Mouse (Mus musculus): ENCODE data around the gene Acp6.

DNA sequence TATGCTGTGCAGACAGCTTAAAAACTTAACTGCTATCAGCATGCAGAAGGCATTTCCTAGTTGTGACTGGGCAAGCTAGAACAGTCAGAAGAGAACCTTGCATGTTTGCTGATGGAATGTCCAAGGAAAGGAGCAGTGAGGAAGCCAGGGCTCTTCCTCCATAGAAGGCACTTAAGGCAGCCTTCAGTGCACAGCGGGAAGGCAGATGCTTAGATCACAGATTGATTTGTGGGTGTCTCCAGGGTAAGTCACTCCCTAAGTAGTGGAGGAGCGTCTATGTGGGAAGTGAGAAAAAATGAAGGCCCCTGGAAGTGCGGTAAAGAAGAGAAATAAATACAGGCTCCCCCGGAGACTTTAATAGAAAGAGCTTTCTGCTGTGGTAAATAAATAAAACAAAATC lies 40.7 kb downstream of the Acp6 start:
- TF ChIP-seq CTCF (IDR thresholded peaks at IDR 0.05; ENCODE audit: control insufficient read depth, insufficient read depth, insufficient replicate concordance, low read depth, low read length) (no peak), POLR2A (IDR thresholded peaks at IDR 0.05; ENCODE audit: control insufficient read depth, low read depth, low read length) (no peak)
